9 mouse cellular contexts compared by ENCODE assay signal in genomic region chr11:99055571-99056452, GRCm38 (mm10). TPM values are rescaled to one million over a fixed set of nuclear protein-coding genes. Genes with fewer than 3 reads are reported as not detected.
DNase-seq lines count a peak whose midpoint lies in the region; ATAC-seq lines count a peak whose summit lies in the region.
"Had no signal": no experiment of that assay in that cellular context is flagged by ENCODE, and none has a peak within 500 bp of the region (broad histone marks: within the 10 kb centered on the region; RNA-seq: fewer than 3 reads in every experiment).

No protein-coding gene starts in this region.

- H3K27ac ChIP-seq in midbrain, embryonic 11.5 days (ENCODE audit: low read depth, low read length) = no peak overlapping the region; the same call in 1 of the 2 replicates
- H3K27ac ChIP-seq in midbrain, embryonic 15.5 days = no peak overlapping the region
- no peak overlapping the region for H3K27ac ChIP-seq in forebrain, embryonic 14.5 days (ENCODE audit: low read depth, low read length)

- H3K27me3 ChIP-seq in midbrain, embryonic 11.5 days (ENCODE audit: control insufficient read depth, insufficient read depth, low read length) = no peaks in the 10 kb centered on the region
- H3K27me3 ChIP-seq in midbrain, embryonic 15.5 days (replicated peaks) = no peaks in the 10 kb centered on the region
- H3K27me3 ChIP-seq in forebrain, embryonic 14.5 days (replicated peaks; ENCODE audit: control insufficient read depth, insufficient read depth, low read length) = no peaks in the 10 kb centered on the region

- DNase-seq in midbrain, embryonic 11.5 days (ENCODE audit: low spot score, missing footprints) = peak; percentile 89
- peak; percentile 33 for DNase-seq in forebrain, embryonic 14.5 days (ENCODE audit: low spot score)
- peak; percentile 64 to 70 for DNase-seq in heart, postnatal 14 days
- DNase-seq in skeletal muscle tissue, adult 2 months (ENCODE audit: low read depth, low spot score) = peak; percentile 44
- no peak for DNase-seq in left cerebral cortex, postnatal 14 days (ENCODE audit: low spot score in 2 of 2)
- DNase-seq in layer of hippocampus, postnatal 25 days (ENCODE audit: extremely low spot score in 1 of 2, low spot score in 1 of 2) = no peak

- peaks cover 12% of the 10 kb centered on the region for H3K4me1 ChIP-seq in midbrain, embryonic 11.5 days (ENCODE audit: control insufficient read depth, insufficient read depth, low read length)
- peaks cover 6% of the 10 kb centered on the region for H3K4me1 ChIP-seq in midbrain, embryonic 15.5 days
- peaks cover 3% of the 10 kb centered on the region; the same call in 1 of the 2 replicates for H3K4me1 ChIP-seq in forebrain, embryonic 14.5 days (ENCODE audit: control insufficient read depth, insufficient read depth, low read length)

- peaks cover 3% of the 10 kb centered on the region; the same call in 1 of the 2 replicates for H3K36me3 ChIP-seq in midbrain, embryonic 11.5 days (ENCODE audit: control insufficient read depth, insufficient read depth, low read length)
- no peaks in the 10 kb centered on the region for H3K36me3 ChIP-seq in midbrain, embryonic 15.5 days (replicated peaks)
- H3K36me3 ChIP-seq in forebrain, embryonic 14.5 days (ENCODE audit: control insufficient read depth, insufficient read depth, low read length) = peaks cover 11% of the 10 kb centered on the region; the same call in 1 of the 2 replicates

- no peaks in the 10 kb centered on the region for H3K9me3 ChIP-seq in midbrain, embryonic 11.5 days (ENCODE audit: control insufficient read depth, low read length)
- no peaks in the 10 kb centered on the region for H3K9me3 ChIP-seq in midbrain, embryonic 15.5 days
- H3K9me3 ChIP-seq in forebrain, embryonic 14.5 days (replicated peaks; ENCODE audit: control insufficient read depth, low read length) = no peaks in the 10 kb centered on the region

- intact Hi-C loops in heart, postnatal 14 days (cut with DNase I) = no loop called here
- intact Hi-C loops in left cerebral cortex, postnatal 14 days (cut with DNase I) = no loop called here

- 8% methylated on average over 8 of the region's 8 CpGs for WGBS in midbrain, embryonic 11.5 days
- WGBS in midbrain, embryonic 15.5 days = 4% methylated on average over 8 of the region's 8 CpGs
- 3% methylated on average over 8 of the region's 8 CpGs for WGBS in forebrain, embryonic 14.5 days

- no peak overlapping the region for H3K9ac ChIP-seq in midbrain, embryonic 11.5 days (ENCODE audit: low read length)
- no peak overlapping the region for H3K9ac ChIP-seq in midbrain, embryonic 15.5 days
- H3K9ac ChIP-seq in forebrain, embryonic 14.5 days (ENCODE audit: low read length) = no peak overlapping the region

- no peak; the same call in 1 of the 2 replicates for ATAC-seq in midbrain, embryonic 11.5 days (ENCODE audit: low FRiP score)
- ATAC-seq in midbrain, embryonic 15.5 days (replicated peaks) = no peak
- ATAC-seq in forebrain, embryonic 14.5 days = no peak
- ATAC-seq in cerebellum, adult (ENCODE audit: insufficient number of reproducible peaks, low FRiP score, low TSS enrichment) = no peak
- ATAC-seq: Patski had no signal

- H3K4me3 ChIP-seq in midbrain, embryonic 11.5 days (ENCODE audit: low read depth, low read length) = no peak overlapping the region
- no peak overlapping the region for H3K4me3 ChIP-seq in midbrain, embryonic 15.5 days
- no peak overlapping the region for H3K4me3 ChIP-seq in forebrain, embryonic 14.5 days (ENCODE audit: low read depth, low read length)

- no peak overlapping the region for H3K4me2 ChIP-seq in midbrain, embryonic 11.5 days
- H3K4me2 ChIP-seq in midbrain, embryonic 15.5 days = no peak overlapping the region
- no peak overlapping the region for H3K4me2 ChIP-seq in forebrain, embryonic 14.5 days (ENCODE audit: low read length)

RNA-seq across cellular contexts. Expression of gene Igfbp4, which starts 14.8 kb away (rescaled TPM):
- polyA plus RNA-seq in midbrain, embryonic 11.5 days (2014; fragmentation: Nextera tagmentation; extraction: Ambion mirVana) = 207 and 209 TPM in 2 replicates
- 136 and 154 TPM in 2 replicates for polyA plus RNA-seq in midbrain, embryonic 15.5 days (2015; fragmentation: Nextera tagmentation; extraction: Ambion mirVana)
- 125 and 139 TPM in 2 replicates for polyA plus RNA-seq in forebrain, embryonic 14.5 days (2014; fragmentation: Nextera tagmentation; extraction: Ambion mirVana)
- total RNA-seq in heart, postnatal 14 days (2021) = 100 to 1,000 TPM; 125 to 129 TPM
- 100 to 1,000 TPM in 1 of 2 experiments, 10 to 100 TPM in 1; 98.7 to 107 TPM for total RNA-seq in left cerebral cortex, postnatal 14 days (2021)
- 10 to 100 TPM; 86.1 to 94.9 TPM for total RNA-seq in layer of hippocampus, postnatal 25 days (2021)

RNA-seq across cellular contexts. Expression of gene Top2a, which starts 31.8 kb away (rescaled TPM):
- polyA plus RNA-seq in midbrain, embryonic 11.5 days (2014; fragmentation: Nextera tagmentation; extraction: Ambion mirVana) = 431 and 436 TPM in 2 replicates
- polyA plus RNA-seq in midbrain, embryonic 15.5 days (2015; fragmentation: Nextera tagmentation; extraction: Ambion mirVana) = 31.8 and 33.9 TPM in 2 replicates
- polyA plus RNA-seq in forebrain, embryonic 14.5 days (2014; fragmentation: Nextera tagmentation; extraction: Ambion mirVana) = 135 and 150 TPM in 2 replicates
- total RNA-seq in heart, postnatal 14 days (2021) = 10 to 100 TPM; 16.0 to 34.1 TPM
- total RNA-seq in left cerebral cortex, postnatal 14 days (2021) = 1 to 10 TPM; 4.1 to 4.9 TPM
- total RNA-seq in layer of hippocampus, postnatal 25 days (2021) = 1 to 10 TPM; 2.5 to 4.5 TPM

RNA-seq across cellular contexts. Expression of gene Tns4, which starts 33.3 kb away (rescaled TPM):
- polyA plus RNA-seq in midbrain, embryonic 11.5 days (2014; fragmentation: Nextera tagmentation; extraction: Ambion mirVana) = 0.23 and 0.67 TPM in 2 replicates
- 0.09 TPM in 1 of 2 replicates, not detected in the other for polyA plus RNA-seq in midbrain, embryonic 15.5 days (2015; fragmentation: Nextera tagmentation; extraction: Ambion mirVana)
- polyA plus RNA-seq in forebrain, embryonic 14.5 days (2014; fragmentation: Nextera tagmentation; extraction: Ambion mirVana) = 0.08 TPM in 1 of 2 replicates, not detected in the other
- under 1 TPM in 1 of 2 experiments, not detected in 1; 0.15 TPM for total RNA-seq in heart, postnatal 14 days (2021)
- total RNA-seq in left cerebral cortex, postnatal 14 days (2021) = under 1 TPM; 0.33 to 0.34 TPM
- total RNA-seq in layer of hippocampus, postnatal 25 days (2021) = not detected
- polyA plus RNA-seq: Patski had no signal

Comparison
In these comparisons a context has a peak if more than half of its experiments do, and no peak if none do; other contexts are left out.
1. DNase-seq: peak in midbrain, embryonic 11.5 days (single experiment), forebrain, embryonic 14.5 days (single experiment), heart, postnatal 14 days (2 of 2) and skeletal muscle tissue, adult 2 months (single experiment); none in left cerebral cortex, postnatal 14 days (0 of 2) and layer of hippocampus, postnatal 25 days (0 of 2).